Mouse (Mus musculus) heart, adult 8-10 months (tissue): Measurements from ENCODE around the gene Mcts1. TPM values are rescaled to one million over a fixed set of nuclear protein-coding genes. Genes with fewer than 3 reads are reported as not detected.

Experiments used
- DNase-seq: peaks from one replicate; pipeline ENCODE4 v3.0.0; 2022; ENCODE audit warnings: low spot score
- total RNA-seq, 4 experiments: library from RNA; stranded (reverse); gene quantifications; 2 replicates each; pipeline ENCODE4 v1.2.4; 2022

Mcts1 gene
- total RNA-seq = 10 to 100 TPM; 30.1 to 43.2 (median 37.5) TPM

GRCm38 (mm10) chrX:38600177-38600994 is at the start of gene Mcts1:
Gene Mcts1, plus strand, starts transcription at chrX:38600578.
- DNase-seq = peak; percentile 75

DNA sequence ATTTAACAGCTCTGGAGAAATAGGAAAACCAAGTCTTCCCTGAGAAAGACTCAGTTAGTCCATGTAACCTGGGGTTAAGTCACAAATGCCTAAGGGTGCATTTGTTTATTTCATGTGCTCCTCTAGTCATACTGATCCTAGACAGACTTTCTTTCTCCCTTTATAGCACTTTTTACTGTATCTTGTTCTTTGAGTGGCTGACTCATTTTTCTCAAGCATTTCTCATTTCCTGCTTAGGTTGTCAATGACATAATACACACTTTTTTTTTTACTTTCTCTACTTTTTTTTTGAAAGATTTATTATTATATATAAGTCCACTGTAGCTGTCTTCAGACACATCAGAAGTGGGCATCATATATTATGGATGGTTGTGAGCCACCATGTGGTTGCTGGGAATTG is 47.1 kb upstream of the Mcts1 start:
- no peak for DNase-seq

DNA sequence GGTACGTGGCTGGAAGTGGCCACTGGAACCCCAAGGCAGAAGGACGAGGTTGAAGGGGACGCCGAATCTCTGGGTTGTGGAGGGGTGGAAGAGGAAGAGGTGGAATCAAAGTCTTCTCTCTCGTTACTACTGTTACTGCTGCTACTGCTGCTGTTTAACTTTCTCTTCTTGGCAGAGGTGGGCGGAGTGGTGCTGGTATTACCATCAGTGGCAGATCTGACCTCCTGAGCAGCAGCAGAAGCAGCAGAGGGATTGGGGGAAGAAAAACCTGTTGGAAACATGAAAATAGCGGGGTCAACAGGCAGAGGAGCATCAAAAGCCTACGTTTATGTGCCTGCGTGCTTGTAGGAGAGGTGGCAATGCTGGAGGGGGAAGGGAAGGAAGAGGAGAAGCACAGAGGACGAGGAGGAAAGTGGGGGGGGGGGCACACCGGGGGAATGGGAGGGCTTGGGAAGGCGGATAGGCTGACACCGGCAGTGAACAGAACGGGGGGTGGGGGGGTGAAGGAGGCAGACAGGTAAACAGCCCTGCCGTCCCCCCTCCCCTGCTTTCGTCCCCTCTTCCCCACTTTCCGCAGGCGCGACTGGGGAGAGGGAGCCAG is 36.3 kb upstream of the Mcts1 start:
- peak; percentile 9 for DNase-seq

DNA sequence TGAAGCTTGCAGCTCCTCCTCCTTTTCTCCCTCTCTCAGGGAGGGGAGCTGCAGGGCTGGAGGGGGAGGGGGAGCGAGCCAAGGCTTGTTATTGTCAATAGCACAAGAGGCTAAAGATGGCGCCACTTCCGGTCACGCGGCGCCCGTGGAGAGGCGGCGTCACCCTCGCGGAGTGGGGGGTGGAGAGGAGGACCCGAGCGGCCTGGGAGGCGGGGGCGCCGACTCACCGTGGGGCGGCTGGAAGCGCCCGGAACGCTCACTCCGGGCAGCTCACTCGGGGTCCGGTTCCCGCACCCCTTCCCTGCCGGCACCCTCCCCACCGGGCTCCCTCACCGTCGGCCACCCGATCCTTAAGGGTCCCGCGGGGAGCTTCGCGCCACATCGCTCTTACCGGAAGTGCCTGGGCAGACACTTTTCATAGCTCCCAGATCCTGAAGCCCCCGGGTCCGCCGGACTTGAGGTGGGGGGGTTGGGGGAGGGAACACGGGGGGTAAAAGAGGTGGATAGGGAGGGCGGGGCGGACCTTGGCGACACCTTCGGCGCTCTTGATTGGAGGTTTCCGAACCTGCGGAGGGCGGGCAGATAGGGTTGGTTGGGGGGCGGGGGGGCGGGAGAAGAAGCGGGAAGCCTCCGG is 35.7 kb upstream of the Mcts1 start:
- DNase-seq = peak; percentile 80

GRCm38 (mm10) chrX:38565176-38565542 is 35.2 kb upstream of the Mcts1 start:
- DNase-seq = no peak

DNA sequence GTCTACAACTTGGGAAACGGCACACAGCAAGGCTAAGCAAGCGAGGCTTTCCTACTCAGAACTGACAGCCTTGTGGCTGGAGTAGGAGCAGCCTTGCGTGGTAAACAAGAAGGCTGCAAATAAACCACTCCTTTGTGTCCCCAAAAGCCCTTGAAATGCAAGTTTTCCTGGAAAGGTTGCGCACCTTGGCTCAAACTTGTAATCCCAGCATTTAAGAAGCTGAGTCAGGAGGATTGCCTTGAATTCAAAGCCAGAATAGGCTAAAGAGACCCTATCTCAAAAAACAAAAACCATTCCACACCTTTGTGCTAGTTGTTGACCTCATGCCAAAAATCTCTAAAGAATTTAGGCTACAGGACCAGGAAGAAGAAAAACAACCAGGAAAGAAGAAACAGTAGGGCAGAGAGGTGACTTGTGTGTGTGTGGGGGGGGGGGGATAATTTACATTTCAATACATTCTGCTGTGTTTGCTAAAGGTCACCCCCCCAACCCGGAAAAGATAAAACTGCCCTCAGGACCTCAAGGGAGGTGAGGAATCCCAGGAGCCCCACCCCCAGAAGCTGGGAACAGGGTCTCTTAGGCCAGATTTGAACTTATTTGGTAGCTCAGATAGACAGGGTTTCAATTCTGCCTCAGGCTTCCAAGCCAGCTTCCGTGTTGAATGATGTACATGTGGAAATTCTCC is 33.7 kb upstream of the Mcts1 start:
- DNase-seq = no peak

DNA sequence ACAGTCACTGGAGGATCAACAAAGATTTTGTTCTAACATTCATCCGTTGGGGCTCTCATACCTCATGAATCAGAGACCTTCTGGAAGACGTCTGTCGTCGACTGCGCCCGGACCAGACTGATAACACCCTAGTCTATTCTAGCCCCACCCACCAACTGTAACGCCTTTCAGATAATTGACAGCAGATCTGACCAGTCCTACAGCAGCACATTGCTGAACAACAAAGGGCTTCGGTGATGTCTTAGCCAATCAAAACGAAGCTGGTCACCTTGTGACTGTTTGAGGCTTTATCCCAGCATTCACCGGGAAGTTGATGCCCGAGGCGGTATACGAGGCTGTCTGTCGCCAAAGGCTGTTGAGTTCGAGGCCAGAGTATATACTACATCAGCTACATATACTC is 24.3 kb upstream of the Mcts1 start, which contains the start of gene Cul4b:
Gene Cul4b (minus strand): TSS at position 119 of the 400 bp plus-strand sequence.
- DNase-seq = peak; percentile 61

DNA sequence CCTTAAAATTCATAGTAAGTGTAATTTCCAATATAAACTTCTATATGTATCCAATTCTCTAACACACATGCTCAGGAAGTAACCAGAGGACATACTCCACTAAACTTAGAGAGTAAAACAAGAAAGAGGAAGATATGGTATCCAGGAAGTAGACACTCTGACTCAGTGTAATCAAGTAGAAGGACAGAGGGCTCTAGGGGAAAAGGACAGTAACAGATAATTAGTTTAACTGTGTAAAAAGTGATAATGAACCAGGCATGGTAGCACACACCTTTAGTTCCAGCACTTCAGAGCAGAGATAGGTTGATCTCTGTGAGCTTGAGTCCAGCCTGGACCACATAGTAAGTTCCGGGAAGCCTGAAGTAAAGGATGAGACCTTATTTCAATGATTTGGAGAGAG is 19.2 kb upstream of the Mcts1 start:
- no peak for DNase-seq

DNA sequence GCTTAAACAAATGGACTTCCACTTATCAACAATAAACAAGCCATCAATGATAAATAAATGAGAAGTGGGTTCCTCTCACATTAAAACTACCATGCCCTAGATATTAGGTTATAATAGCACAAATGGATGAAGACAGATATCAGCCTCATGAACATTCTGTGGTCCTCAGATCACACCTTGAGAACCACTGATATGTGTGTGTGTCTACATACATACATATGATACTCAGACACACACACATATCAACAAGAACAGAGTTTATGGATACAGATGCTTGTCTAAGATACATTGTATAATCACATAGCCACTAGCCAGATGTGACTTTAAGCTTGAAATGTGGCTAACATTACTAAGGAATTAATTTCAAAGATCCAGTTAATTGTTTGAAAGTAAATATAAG is 17.1 kb upstream of the Mcts1 start:
- no peak for DNase-seq

- no peak for DNase-seq
Observed at GRCm38 (mm10) chrX:38589827-38590226, 10.6 kb upstream of the Mcts1 start.

DNA sequence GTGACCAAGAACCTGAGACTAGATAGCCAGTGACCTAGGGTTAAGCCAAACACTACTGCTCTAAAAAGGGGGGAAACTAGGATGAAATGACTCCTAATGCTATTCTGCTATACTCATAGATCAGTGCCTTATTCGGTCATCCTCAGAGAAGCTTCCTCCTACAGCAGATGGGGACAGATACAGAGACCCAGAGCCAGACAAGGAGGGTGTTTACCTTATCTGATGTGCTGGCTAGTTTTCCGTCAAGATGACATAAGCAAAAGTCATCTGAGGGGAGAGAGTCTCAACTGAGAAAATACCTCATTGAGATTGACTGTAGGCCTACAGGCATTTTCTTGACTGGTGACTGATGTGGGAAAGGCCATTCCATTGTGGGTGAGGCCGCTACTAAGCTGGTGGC is 8.6 kb upstream of the Mcts1 start:
- DNase-seq = no peak

DNA sequence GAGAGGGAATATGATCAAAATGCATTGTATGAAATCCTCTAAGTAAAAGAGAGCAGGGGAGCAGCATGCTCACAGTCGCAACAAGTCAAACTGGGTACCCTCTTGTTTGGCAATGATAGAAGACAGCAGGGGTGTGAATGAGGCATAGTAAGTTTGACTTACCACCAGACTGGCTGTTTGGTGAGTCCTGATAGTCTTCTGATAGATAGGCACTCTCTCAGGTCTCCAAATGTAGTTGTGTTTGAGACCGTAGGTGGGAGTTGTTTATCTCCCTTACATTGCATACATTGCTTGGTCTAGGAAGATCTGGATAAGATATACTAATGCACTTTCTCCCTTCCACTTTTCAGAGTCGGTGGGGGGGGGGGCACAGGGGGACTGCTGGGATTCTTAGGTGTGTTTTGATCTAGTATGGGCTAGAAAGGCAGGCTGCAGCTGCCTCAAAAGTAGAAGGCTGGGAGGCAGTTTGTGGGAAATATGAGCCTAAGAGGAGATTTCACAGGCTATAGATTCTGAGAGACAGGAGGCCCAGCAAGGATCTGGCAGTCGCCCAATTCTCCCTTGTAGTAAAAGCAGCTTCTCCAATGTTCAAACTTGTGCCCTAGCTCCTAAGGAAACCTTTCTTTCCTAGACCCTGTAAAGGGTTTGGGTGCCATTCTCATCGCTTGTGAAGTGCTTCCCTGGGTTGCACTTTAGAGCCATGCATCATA is 7.0 kb upstream of the Mcts1 start:
- no peak for DNase-seq

DNA sequence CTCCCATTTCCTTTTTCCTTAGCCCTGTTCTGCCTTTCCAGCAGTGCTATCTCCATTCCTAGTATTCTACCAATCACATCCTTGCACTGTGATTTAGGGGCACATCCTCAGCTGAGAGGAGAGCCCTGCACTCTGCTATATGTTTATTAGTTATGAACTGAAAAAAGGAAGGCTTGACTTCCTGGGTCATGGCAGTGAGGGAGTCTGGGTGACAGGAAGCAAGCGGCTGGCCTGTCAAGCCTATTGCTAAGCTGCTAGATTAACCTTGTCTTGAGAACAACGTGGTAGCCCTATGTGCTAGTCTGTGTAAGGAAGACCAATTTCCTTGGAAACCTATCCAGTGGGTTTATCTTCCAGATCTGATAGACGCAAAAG is 604 bp downstream of the Mcts1 start:
- peak; percentile 6 for DNase-seq

GRCm38 (mm10) chrX:38634801-38635637 is 34.6 kb downstream of the Mcts1 start, which contains the start of gene C1galt1c1:
Gene C1galt1c1, minus strand, starts transcription at chrX:38635087.
- peak; percentile 86 for DNase-seq

DNA sequence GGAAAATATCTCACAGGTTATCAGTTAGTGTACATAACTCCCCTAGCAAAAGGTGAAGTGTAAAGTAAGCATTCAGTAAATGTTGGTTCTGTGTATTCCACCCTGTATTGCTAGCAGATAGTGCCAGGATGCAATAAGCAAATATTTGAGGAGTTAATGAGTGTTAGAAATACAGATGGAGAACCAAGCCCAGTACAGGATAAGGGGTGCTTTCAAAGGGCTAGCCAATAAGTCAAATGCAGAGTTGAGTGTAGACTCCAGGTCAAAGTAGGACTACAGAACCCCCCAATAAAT is 35.2 kb downstream of the Mcts1 start:
- DNase-seq = no peak

- DNase-seq = no peak
Observed at GRCm38 (mm10) chrX:38641435-38641834, 41.1 kb downstream of the Mcts1 start.

GRCm38 (mm10) chrX:38642183-38642582 is 41.8 kb downstream of the Mcts1 start:
- DNase-seq = no peak

- no peak for DNase-seq
Observed at GRCm38 (mm10) chrX:38650404-38651039, 50.1 kb downstream of the Mcts1 start.

- DNase-seq = no peak
Observed at GRCm38 (mm10) chrX:38651167-38651566, 50.8 kb downstream of the Mcts1 start.

DNA sequence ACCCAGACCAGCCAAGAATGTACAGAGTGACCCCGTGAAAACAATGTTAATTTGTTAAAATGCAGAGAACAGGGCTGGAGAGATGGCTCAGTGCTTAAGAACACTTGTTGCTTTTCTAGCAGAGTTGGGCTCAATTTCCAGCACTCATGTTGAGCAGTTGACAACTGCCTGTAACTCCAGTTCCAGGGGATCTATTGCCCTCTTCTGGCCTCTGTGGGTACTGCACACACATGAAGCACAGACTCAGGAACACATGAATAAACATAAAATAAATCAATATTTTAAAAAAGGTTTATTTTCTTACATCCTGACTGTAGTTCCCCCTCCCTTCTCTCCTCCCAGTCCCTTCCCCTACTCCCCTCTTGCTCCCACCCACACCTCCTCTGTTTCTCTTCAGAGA is 52.8 kb downstream of the Mcts1 start:
- no peak for DNase-seq
